Mouse (Mus musculus) frontal cortex, postnatal 36 days (tissue): ENCODE measurements around the gene Il22ra1.
A peak's percentile ranks its signal among the peaks of the same experiment; 100 is the strongest.
"Not testable (repeated sequence)": the region's sequence is repeated elsewhere in the genome, so short reads cannot be mapped to it uniquely, and the experiment has no call there.

ENCODE experiments used
- DNase-seq, 2 experiments: peaks; one replicate each; pipeline ENCODE4 v3.0.0; 2022; ENCODE audit warnings: low spot score in 2 of 2

Il22ra1 gene

GRCm38 (mm10) chr4:135727817-135728216 is at the start of gene Il22ra1:
Il22ra1 (plus strand) TSS chr4:135728172.
- DNase-seq = no peak

GRCm38 (mm10) chr4:135679316-135679715 is 48.7 kb upstream of the Il22ra1 start:
- DNase-seq = no peak

- no peak for DNase-seq
Measured at GRCm38 (mm10) chr4:135681789-135682188, 46.2 kb upstream of the Il22ra1 start.

GRCm38 (mm10) chr4:135683553-135683952 is 44.4 kb upstream of the Il22ra1 start:
- DNase-seq = peak in 1 of 2 experiments; percentile 12

GRCm38 (mm10) chr4:135684731-135685130 is 43.2 kb upstream of the Il22ra1 start:
- DNase-seq = no peak

GRCm38 (mm10) chr4:135685906-135686567 is 41.9 kb upstream of the Il22ra1 start, which contains the start of gene Ifnlr1:
Ifnlr1 (plus strand) TSS chr4:135686287.
- peak; percentile 64 to 66 for DNase-seq

GRCm38 (mm10) chr4:135686568-135686953 is 41.4 kb upstream of the Il22ra1 start:
- DNase-seq = no peak

- DNase-seq = no peak
Measured at GRCm38 (mm10) chr4:135689797-135690196, 38.2 kb upstream of the Il22ra1 start.

- no peak for DNase-seq
Measured at GRCm38 (mm10) chr4:135690241-135690640, 37.7 kb upstream of the Il22ra1 start.

- no peak for DNase-seq
Measured at GRCm38 (mm10) chr4:135692916-135693315, 35.1 kb upstream of the Il22ra1 start.

- no peak for DNase-seq
Measured at GRCm38 (mm10) chr4:135698498-135698897, 29.5 kb upstream of the Il22ra1 start.

GRCm38 (mm10) chr4:135703497-135703896 is 24.5 kb upstream of the Il22ra1 start:
- DNase-seq = no peak

- no peak for DNase-seq
Measured at GRCm38 (mm10) chr4:135704016-135704415, 24.0 kb upstream of the Il22ra1 start.

- no peak for DNase-seq
Measured at GRCm38 (mm10) chr4:135706045-135706444, 21.9 kb upstream of the Il22ra1 start.

- peak; percentile 70 to 71 for DNase-seq
Measured at GRCm38 (mm10) chr4:135709072-135709564, 18.9 kb upstream of the Il22ra1 start.

- no peak for DNase-seq
Measured at GRCm38 (mm10) chr4:135709621-135710020, 18.4 kb upstream of the Il22ra1 start.

GRCm38 (mm10) chr4:135710392-135710791 is 17.6 kb upstream of the Il22ra1 start:
- no peak for DNase-seq

- DNase-seq = peak; percentile 39 to 48
Measured at GRCm38 (mm10) chr4:135714776-135715175, 13.2 kb upstream of the Il22ra1 start.

- not testable (repeated sequence) for DNase-seq
Measured at GRCm38 (mm10) chr4:135716438-135716837, 11.5 kb upstream of the Il22ra1 start.

- DNase-seq = no peak
Measured at GRCm38 (mm10) chr4:135722540-135723290, 5.3 kb upstream of the Il22ra1 start.

GRCm38 (mm10) chr4:135726416-135726815 is 1.6 kb upstream of the Il22ra1 start:
- no peak for DNase-seq

GRCm38 (mm10) chr4:135730204-135730603 is 2.2 kb downstream of the Il22ra1 start:
- DNase-seq = peak; percentile 10 to 29

- DNase-seq = no peak
Measured at GRCm38 (mm10) chr4:135730951-135731350, 3.0 kb downstream of the Il22ra1 start.
